Mouse (Mus musculus): ENCODE data around the gene Olfr1245. TPM values are rescaled to one million over a fixed set of nuclear protein-coding genes. Genes with fewer than 3 reads are reported as not detected.

Gene Olfr1245
- not detected for polyA plus RNA-seq (2017; shearing (Covaris generic))

DNA sequence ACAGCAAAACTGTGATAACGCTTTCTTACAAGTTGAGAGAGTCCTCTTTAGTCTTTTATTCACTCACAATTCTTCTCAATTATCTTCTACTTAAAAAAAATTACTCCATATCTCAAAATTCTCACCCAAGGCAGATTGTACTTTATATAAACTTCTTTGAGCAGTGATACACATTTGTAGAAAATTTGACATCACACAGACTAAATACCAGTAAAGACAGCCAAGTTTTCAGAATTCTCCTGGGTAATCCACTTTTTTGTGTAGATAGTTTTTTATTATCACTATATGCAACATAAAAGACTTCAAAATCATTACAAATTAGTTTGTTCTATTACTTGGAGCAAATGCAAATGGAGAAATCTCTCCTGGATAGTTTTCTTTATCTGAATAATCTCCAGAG is at the start of gene Olfr1245:
Olfr1245 (minus strand) TSS at position 101 of the 400 bp plus-strand sequence.

DNA sequence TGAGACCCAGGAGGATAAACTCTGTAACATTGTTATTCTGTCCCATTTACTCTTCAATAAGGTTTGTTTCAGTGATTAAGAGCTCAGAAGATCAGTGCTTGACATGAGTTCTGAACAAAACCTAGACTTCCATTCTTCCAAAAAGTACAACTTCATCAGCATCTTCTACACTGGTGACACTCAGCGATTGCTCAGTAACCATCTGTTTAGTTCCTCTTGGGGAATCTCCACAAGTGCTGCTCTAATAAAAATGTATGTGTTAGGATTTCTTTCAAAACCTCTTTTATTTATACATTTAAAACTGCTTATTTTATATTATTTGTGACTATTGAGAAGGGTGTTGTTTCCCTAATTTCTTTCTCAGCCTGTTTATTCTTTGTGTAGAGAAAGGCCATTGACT is 39.9 kb upstream of the Olfr1245 start, which contains the start of gene Olfr1248:
Olfr1248 (minus strand) TSS at position 101 of the 400 bp plus-strand sequence.

DNA sequence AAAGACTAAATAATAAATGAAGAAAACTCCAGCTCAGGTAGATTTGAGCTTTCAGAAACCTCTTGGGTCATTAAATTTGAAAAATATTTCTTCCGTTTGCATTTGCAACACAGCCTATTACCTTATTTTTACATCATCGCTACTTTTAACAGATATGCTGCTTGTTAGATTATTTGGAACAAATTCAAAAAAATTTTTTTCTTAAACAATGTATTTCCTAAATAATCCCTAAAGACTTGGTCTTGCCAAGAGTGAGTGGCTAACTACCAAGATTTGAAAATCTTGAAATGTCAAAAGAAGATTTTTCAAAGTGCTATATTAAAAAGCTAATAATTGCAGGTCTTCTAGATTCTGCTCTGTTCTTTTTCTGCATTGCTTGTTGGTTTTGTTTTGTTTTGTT is 35.8 kb upstream of the Olfr1245 start, which contains the start of gene Olfr1247:
Olfr1247 (minus strand) TSS at position 101 of the 400 bp plus-strand sequence.

DNA sequence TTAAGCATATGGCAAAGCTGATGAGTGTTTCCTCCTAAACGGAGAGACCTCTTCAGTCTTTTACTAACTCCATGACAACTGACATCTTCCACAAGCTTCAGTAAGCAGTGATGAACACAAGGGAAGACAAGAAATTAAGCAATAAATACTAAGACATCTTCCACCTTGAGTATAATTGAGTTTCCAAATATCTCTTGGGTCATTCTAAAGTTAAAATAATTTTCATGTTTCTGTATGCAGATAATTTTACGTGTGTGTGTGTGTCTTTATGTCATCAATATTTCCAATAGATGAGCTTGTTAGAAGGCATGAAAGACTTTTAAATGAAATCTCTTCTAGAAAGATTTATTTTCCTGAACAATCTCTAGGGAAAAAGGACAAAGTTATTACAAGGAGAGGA is 14.8 kb upstream of the Olfr1245 start, which contains the start of gene Olfr1246:
Olfr1246 (minus strand) TSS at position 101 of the 400 bp plus-strand sequence.

DNA sequence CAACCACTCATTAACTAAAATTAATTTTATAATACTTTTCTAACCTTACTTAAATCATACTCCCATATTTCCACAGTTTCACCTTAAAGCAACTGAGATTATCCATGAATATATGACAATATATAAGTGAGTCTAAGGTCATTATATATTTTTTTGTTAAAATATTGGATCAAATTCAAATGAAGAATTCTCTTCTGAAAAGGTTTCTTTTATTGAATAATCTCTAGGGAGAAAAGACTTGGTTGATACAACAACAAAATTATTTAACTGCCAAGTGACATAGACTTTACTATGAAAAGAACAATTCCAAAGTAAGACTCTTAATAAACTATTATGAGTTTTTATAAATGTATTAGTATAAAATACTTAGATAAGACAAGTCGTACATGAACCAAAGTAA is 46.9 kb downstream of the Olfr1245 start, which contains the start of gene Olfr1243:
Olfr1243 (minus strand) TSS at position 101 of the 400 bp plus-strand sequence.

Other genes starting within 250 kb of the Olfr1245 start
- not detected for gene Olfr1232, start 248.8 kb downstream of the Olfr1245 start, polyA plus RNA-seq (2017; shearing (Covaris generic))
- gene Olfr1233, start 236.0 kb downstream of the Olfr1245 start, polyA plus RNA-seq (2017; shearing (Covaris generic)) = 0.11 TPM
- gene Olfr1234, start 213.6 kb downstream of the Olfr1245 start, polyA plus RNA-seq (2017; shearing (Covaris generic)) = not detected
- not detected for gene Olfr1238, start 168.8 kb downstream of the Olfr1245 start, polyA plus RNA-seq (2017; shearing (Covaris generic))
- gene Olfr1239, start 158.0 kb downstream of the Olfr1245 start, polyA plus RNA-seq (2017; shearing (Covaris generic)) = not detected
- not detected for gene Olfr1240, start 135.4 kb downstream of the Olfr1245 start, polyA plus RNA-seq (2017; shearing (Covaris generic))
- not detected for gene Olfr1241, start 91.3 kb downstream of the Olfr1245 start, polyA plus RNA-seq (2017; shearing (Covaris generic))
- not detected for gene Olfr1242, start 80.1 kb downstream of the Olfr1245 start, polyA plus RNA-seq (2017; shearing (Covaris generic))
- not detected for gene Olfr1243, start 47.0 kb downstream of the Olfr1245 start, polyA plus RNA-seq (2017; shearing (Covaris generic))
- gene Olfr1246, start 14.7 kb upstream of the Olfr1245 start, polyA plus RNA-seq (2017; shearing (Covaris generic)) = not detected
- gene Olfr1247, start 35.7 kb upstream of the Olfr1245 start, polyA plus RNA-seq (2017; shearing (Covaris generic)) = not detected
- gene Olfr1248, start 39.8 kb upstream of the Olfr1245 start, polyA plus RNA-seq (2017; shearing (Covaris generic)) = not detected
- gene Olfr1249, start 56.5 kb upstream of the Olfr1245 start, polyA plus RNA-seq (2017; shearing (Covaris generic)) = not detected
- not detected for gene Olfr1250, start 83.0 kb upstream of the Olfr1245 start, polyA plus RNA-seq (2017; shearing (Covaris generic))
- gene Olfr1251, start 93.5 kb upstream of the Olfr1245 start, polyA plus RNA-seq (2017; shearing (Covaris generic)) = not detected
- not detected for gene Olfr1252, start 146.6 kb upstream of the Olfr1245 start, polyA plus RNA-seq (2017; shearing (Covaris generic))
- not detected for gene Olfr1253, start 178.6 kb upstream of the Olfr1245 start, polyA plus RNA-seq (2017; shearing (Covaris generic))
- gene Olfr1254, start 215.2 kb upstream of the Olfr1245 start, polyA plus RNA-seq (2017; shearing (Covaris generic)) = not detected
- not detected for gene Olfr1255, start 233.6 kb upstream of the Olfr1245 start, polyA plus RNA-seq (2017; shearing (Covaris generic))